In genomic region chr13:52352576-52352975, GRCm38 (mm10) we compare ENCODE assay signal across 8 mouse cellular contexts.
DNase-seq lines count a peak whose midpoint lies in the region; ATAC-seq and TF ChIP-seq lines count a peak whose summit lies in the region.
"Had no signal": no experiment of that assay in that cellular context is flagged by ENCODE, and none has a peak within 500 bp of the region (broad histone marks: within the 10 kb centered on the region; RNA-seq: fewer than 3 reads in every experiment).

No protein-coding gene starts in this region.

- H3K36me3 ChIP-seq in intestine, embryonic 14.5 days (ENCODE audit: control insufficient read depth, insufficient read depth, low read length), result no peaks in the 10 kb centered on the region
- H3K36me3 ChIP-seq in intestine, embryonic 15.5 days, result no peaks in the 10 kb centered on the region
- no peaks in the 10 kb centered on the region for H3K36me3 ChIP-seq in ES-Bruce4 (ENCODE audit: control insufficient read depth, insufficient read depth, low read length, poor library complexity, severe bottlenecking)
- H3K36me3 ChIP-seq in splenic B cell, adult 2 months (ENCODE audit: control insufficient read depth, insufficient read depth, low read length, poor library complexity, severe bottlenecking), result no peaks in the 10 kb centered on the region
- H3K36me3 ChIP-seq: stomach, embryonic 15.5 days had no signal

- no peak for TF ChIP-seq EP300 in ES-Bruce4 (IDR thresholded peaks at IDR 0.05; ENCODE audit: insufficient read depth, low read depth, low read length)

- peak; percentile 54 for DNase-seq in intestine, embryonic 14.5 days (ENCODE audit: low spot score)
- peak; percentile 48 for DNase-seq in A20 (ENCODE audit: low read depth, low spot score)
- DNase-seq in embryo, embryonic 9.5 days (ENCODE audit: extremely low spot score), result peak; percentile 13
- DNase-seq in splenic B cell, adult 2 months (ENCODE audit: low read depth, low spot score), result peak; percentile 70
- DNase-seq in layer of hippocampus, postnatal 36 days, result no peak

- H3K27me3 ChIP-seq in intestine, embryonic 14.5 days (replicated peaks; ENCODE audit: control insufficient read depth, insufficient read depth, low read length), result no peaks in the 10 kb centered on the region
- no peaks in the 10 kb centered on the region for H3K27me3 ChIP-seq in intestine, embryonic 15.5 days (replicated peaks)
- H3K27me3 ChIP-seq in ES-Bruce4 (ENCODE audit: control insufficient read depth, insufficient read depth, low read length, poor library complexity, severe bottlenecking), result no peaks in the 10 kb centered on the region
- H3K27me3 ChIP-seq in splenic B cell, adult 2 months (ENCODE audit: control insufficient read depth, insufficient read depth, low read length, poor library complexity, severe bottlenecking), result no peaks in the 10 kb centered on the region
- H3K27me3 ChIP-seq: stomach, embryonic 15.5 days had no signal

- no peak overlapping the region for H3K4me3 ChIP-seq in intestine, embryonic 14.5 days (ENCODE audit: low read depth, low read length)
- H3K4me3 ChIP-seq in intestine, embryonic 15.5 days (replicated peaks), result no peak overlapping the region
- H3K4me3 ChIP-seq in ES-Bruce4 (ENCODE audit: low read depth, low read length), result no peak overlapping the region
- H3K4me3 ChIP-seq: stomach, embryonic 15.5 days had no signal

- no peaks in the 10 kb centered on the region for H3K4me1 ChIP-seq in intestine, embryonic 14.5 days (replicated peaks; ENCODE audit: control insufficient read depth, insufficient read depth, low read length)
- no peaks in the 10 kb centered on the region for H3K4me1 ChIP-seq in intestine, embryonic 15.5 days (replicated peaks)
- no peaks in the 10 kb centered on the region for H3K4me1 ChIP-seq in ES-Bruce4 (ENCODE audit: control insufficient read depth, insufficient read depth, low read length)
- H3K4me1 ChIP-seq: stomach, embryonic 15.5 days had no signal

- no peak overlapping the region for H3K27ac ChIP-seq in intestine, embryonic 14.5 days (ENCODE audit: low read depth)
- no peak overlapping the region for H3K27ac ChIP-seq in intestine, embryonic 15.5 days
- H3K27ac ChIP-seq in ES-Bruce4 (ENCODE audit: insufficient read depth, low read length), result no peak overlapping the region
- H3K27ac ChIP-seq: stomach, embryonic 15.5 days had no signal

- WGBS in intestine, embryonic 14.5 days, result 67% methylated on average over 4 of the region's 4 CpGs
- 69% methylated on average over 4 of the region's 4 CpGs for WGBS in intestine, embryonic 15.5 days

- peak; percentile 32 for TF ChIP-seq CTCF in ES-Bruce4 (IDR thresholded peaks at IDR 0.05; ENCODE audit: low read depth, low read length)

- no peak overlapping the region for H3K9ac ChIP-seq in intestine, embryonic 14.5 days (ENCODE audit: low read length)
- H3K9ac ChIP-seq in intestine, embryonic 15.5 days, result no peak overlapping the region
- H3K9ac ChIP-seq in ES-Bruce4 (ENCODE audit: low read depth, poor library complexity, severe bottlenecking), result no peak overlapping the region
- H3K9ac ChIP-seq: stomach, embryonic 15.5 days had no signal

- peaks cover 4% of the 10 kb centered on the region; the same call in 1 of the 2 replicates for H3K9me3 ChIP-seq in intestine, embryonic 14.5 days (ENCODE audit: control insufficient read depth, low read length)
- H3K9me3 ChIP-seq in intestine, embryonic 15.5 days, result no peaks in the 10 kb centered on the region
- peaks cover 31% of the 10 kb centered on the region for H3K9me3 ChIP-seq in ES-Bruce4 (replicated peaks; ENCODE audit: control insufficient read depth, insufficient read depth, low read length, poor library complexity, severe bottlenecking)
- H3K9me3 ChIP-seq: stomach, embryonic 15.5 days had no signal

- H3K4me2 ChIP-seq in intestine, embryonic 14.5 days (ENCODE audit: low read length), result no peak overlapping the region
- no peak overlapping the region for H3K4me2 ChIP-seq in intestine, embryonic 15.5 days (replicated peaks)
- H3K4me2 ChIP-seq: stomach, embryonic 15.5 days had no signal

- no peak for ATAC-seq in intestine, embryonic 14.5 days (replicated peaks; ENCODE audit: low FRiP score, low TSS enrichment, low read depth)
- ATAC-seq in intestine, embryonic 15.5 days, result no peak

- no peak for TF ChIP-seq POLR2A in ES-Bruce4 (IDR thresholded peaks at IDR 0.05; ENCODE audit: insufficient read depth, low read length)

Comparison
In these comparisons a context has a peak if more than half of its experiments do, and no peak if none do; other contexts are left out.
1. DNase-seq: peak in intestine, embryonic 14.5 days (single experiment), A20 (single experiment), embryo, embryonic 9.5 days (single experiment) and splenic B cell, adult 2 months (single experiment); none in layer of hippocampus, postnatal 36 days (0 of 2).